Mouse (Mus musculus): Measurements from ENCODE around the gene Smarcb1. TPM values are rescaled to one million over a fixed set of nuclear protein-coding genes. Genes with fewer than 3 reads are reported as not detected.

Smarcb1 gene
- polyA plus RNA-seq, 1 experiment: 27.2 TPM

- peaks cover 8% of the 10 kb centered on the region; the same call in 1 of the 2 replicates for H3K4me1 ChIP-seq (ENCODE audit: control insufficient read depth, insufficient read depth, insufficient read length, low read length)
- no peak overlapping the region; the same call in 1 of the 2 replicates for H3K27ac ChIP-seq (replicated peaks; ENCODE audit: low read depth, low read length)
- no peak overlapping the region for H3K4me3 ChIP-seq (ENCODE audit: insufficient read depth, low read depth, low read length)
These were observed 18.2 kb upstream of the Smarcb1 start for GRCm38 (mm10) chr10:75939481-75940234.

- Histone ChIP-seq H3K4me1 (ENCODE audit: control insufficient read depth, insufficient read depth, insufficient read length, low read length) (peaks cover 5% of the 10 kb centered on the region), H3K27ac (replicated peaks; ENCODE audit: low read depth, low read length) (peak overlapping the region; percentile 77), H3K4me3 (ENCODE audit: insufficient read depth, low read depth, low read length) (peak overlapping the region; percentile 83)
These were observed 16.6 kb upstream of the Smarcb1 start for GRCm38 (mm10) chr10:75937851-75938643.

GRCm38 (mm10) chr10:75936909-75937667 is 15.7 kb upstream of the Smarcb1 start:
- Histone ChIP-seq H3K4me1 (ENCODE audit: control insufficient read depth, insufficient read depth, insufficient read length, low read length) (peaks cover 12% of the 10 kb centered on the region), H3K27ac (replicated peaks; ENCODE audit: low read depth, low read length) (peak overlapping the region; percentile 70), H3K4me3 (ENCODE audit: insufficient read depth, low read depth, low read length) (peak overlapping the region; percentile 83)

GRCm38 (mm10) chr10:75935680-75936541 is 14.5 kb upstream of the Smarcb1 start, which contains the start of gene Mmp11:
Gene Mmp11 (minus strand): TSS chr10:75936496.
- Histone ChIP-seq H3K27ac (replicated peaks; ENCODE audit: low read depth, low read length) (peak within 1 kb of the TSS; percentile 92), H3K4me3 (ENCODE audit: insufficient read depth, low read depth, low read length) (peak within 1 kb of the TSS; percentile 83), H3K4me1 (ENCODE audit: control insufficient read depth, insufficient read depth, insufficient read length, low read length) (peaks cover 16% of the 10 kb centered on the region)

- Histone ChIP-seq H3K27ac (replicated peaks; ENCODE audit: low read depth, low read length) (no peak overlapping the region), H3K4me3 (ENCODE audit: insufficient read depth, low read depth, low read length) (no peak overlapping the region; the same call in 1 of the 2 replicates), H3K4me1 (ENCODE audit: control insufficient read depth, insufficient read depth, insufficient read length, low read length) (peaks cover 16% of the 10 kb centered on the region)
These were observed 13.6 kb upstream of the Smarcb1 start for GRCm38 (mm10) chr10:75934991-75935390.

- Histone ChIP-seq H3K4me3 (ENCODE audit: insufficient read depth, low read depth, low read length) (peak within 1 kb of the TSS; percentile 89), H3K27ac (replicated peaks; ENCODE audit: low read depth, low read length) (peak within 1 kb of the TSS; percentile 37; the same call in 1 of the 2 replicates), H3K4me1 (ENCODE audit: control insufficient read depth, insufficient read depth, insufficient read length, low read length) (peaks cover 16% of the 10 kb centered on the region)
These were observed 11.5 kb upstream of the Smarcb1 start, which contains the start of gene Chchd10 for GRCm38 (mm10) chr10:75932891-75933290. Gene Chchd10 (plus strand): TSS chr10:75933130.

GRCm38 (mm10) chr10:75932081-75932678 is 10.8 kb upstream of the Smarcb1 start:
- Histone ChIP-seq H3K27ac (replicated peaks; ENCODE audit: low read depth, low read length) (peak overlapping the region; percentile 37; the same call in 1 of the 2 replicates), H3K4me1 (ENCODE audit: control insufficient read depth, insufficient read depth, insufficient read length, low read length) (peaks cover 16% of the 10 kb centered on the region), H3K4me3 (ENCODE audit: insufficient read depth, low read depth, low read length) (peak overlapping the region; percentile 89)

- no peak overlapping the region for H3K27ac ChIP-seq (replicated peaks; ENCODE audit: low read depth, low read length)
- peaks cover 16% of the 10 kb centered on the region for H3K4me1 ChIP-seq (ENCODE audit: control insufficient read depth, insufficient read depth, insufficient read length, low read length)
- H3K4me3 ChIP-seq (ENCODE audit: insufficient read depth, low read depth, low read length): peak overlapping the region; percentile 89
These were observed 9.9 kb upstream of the Smarcb1 start for GRCm38 (mm10) chr10:75931311-75931710.

GRCm38 (mm10) chr10:75930304-75930703 is 8.9 kb upstream of the Smarcb1 start:
- no peak overlapping the region for H3K27ac ChIP-seq (replicated peaks; ENCODE audit: low read depth, low read length)
- H3K4me3 ChIP-seq (ENCODE audit: insufficient read depth, low read depth, low read length): 0 out of 2 replicates have a peak overlapping the region, but pooled peaks have one; percentile 12
- peaks cover 15% of the 10 kb centered on the region for H3K4me1 ChIP-seq (ENCODE audit: control insufficient read depth, insufficient read depth, insufficient read length, low read length)

GRCm38 (mm10) chr10:75926396-75926795 is 5.0 kb upstream of the Smarcb1 start:
- no peak overlapping the region for H3K27ac ChIP-seq (replicated peaks; ENCODE audit: low read depth, low read length)
- no peak overlapping the region for H3K4me3 ChIP-seq (ENCODE audit: insufficient read depth, low read depth, low read length)
- 0 out of 2 replicates have a peak, but pooled peaks cover 4% of the 10 kb centered on the region for H3K4me1 ChIP-seq (ENCODE audit: control insufficient read depth, insufficient read depth, insufficient read length, low read length)

- 0 out of 2 replicates have a peak, but pooled peaks cover 2% of the 10 kb centered on the region for H3K4me1 ChIP-seq (ENCODE audit: control insufficient read depth, insufficient read depth, insufficient read length, low read length)
- H3K4me3 ChIP-seq (ENCODE audit: insufficient read depth, low read depth, low read length): no peak overlapping the region
- no peak overlapping the region for H3K27ac ChIP-seq (replicated peaks; ENCODE audit: low read depth, low read length)
These were observed 2.9 kb upstream of the Smarcb1 start for GRCm38 (mm10) chr10:75924324-75924723.

GRCm38 (mm10) chr10:75921726-75922560 is 526 bp upstream of the Smarcb1 start:
- Histone ChIP-seq H3K4me1 (ENCODE audit: control insufficient read depth, insufficient read depth, insufficient read length, low read length) (peaks cover 6% of the 10 kb centered on the region; the same call in 1 of the 2 replicates), H3K27ac (replicated peaks; ENCODE audit: low read depth, low read length) (peak overlapping the region; percentile 84), H3K4me3 (ENCODE audit: insufficient read depth, low read depth, low read length) (peak overlapping the region; percentile 71)

GRCm38 (mm10) chr10:75919026-75919425 is 2.4 kb downstream of the Smarcb1 start:
- H3K4me1 ChIP-seq (ENCODE audit: control insufficient read depth, insufficient read depth, insufficient read length, low read length): peaks cover 6% of the 10 kb centered on the region; the same call in 1 of the 2 replicates
- no peak overlapping the region for H3K27ac ChIP-seq (replicated peaks; ENCODE audit: low read depth, low read length)
- H3K4me3 ChIP-seq (ENCODE audit: insufficient read depth, low read depth, low read length): no peak overlapping the region

Measured in brown adipose tissue, adult 24 weeks (tissue).